ENCODE assay signal across 8 mouse cellular contexts in genomic region chr2:116942321-116942791, GRCm38 (mm10).
DNase-seq lines count a peak whose midpoint lies in the region; ATAC-seq lines count a peak whose summit lies in the region.

No protein-coding gene starts in this region.

- ATAC-seq in forebrain, embryonic 13.5 days: no peak

- peak; percentile 90 for DNase-seq in heart, adult 11 months
- DNase-seq in heart, postnatal 25 days (ENCODE audit: low spot score): no peak
- DNase-seq in fibroblast of lung, adult 2 months (ENCODE audit: low read depth): peak; percentile 36
- peak; percentile 14 to 38 for DNase-seq in kidney, postnatal 4 days
- DNase-seq in mesoderm, embryonic 11.5 days (ENCODE audit: low read depth, low spot score): peak; percentile 21
- DNase-seq in left cerebral cortex, postnatal 14 days (ENCODE audit: low spot score in 2 of 2): no peak
- no peak for DNase-seq in gastrocnemius, postnatal 10 days

- intact Hi-C loops in heart, postnatal 25 days (cut with DNase I): no loop called here
- intact Hi-C loops in left cerebral cortex, postnatal 14 days (cut with DNase I): no loop called here

- H3K4me2 ChIP-seq in forebrain, embryonic 13.5 days: no peak overlapping the region

- no peaks in the 10 kb centered on the region for H3K27me3 ChIP-seq in forebrain, embryonic 13.5 days

- H3K9ac ChIP-seq in forebrain, embryonic 13.5 days: no peak overlapping the region

- no peaks in the 10 kb centered on the region for H3K9me3 ChIP-seq in forebrain, embryonic 13.5 days (replicated peaks)

- H3K4me3 ChIP-seq in forebrain, embryonic 13.5 days: no peak overlapping the region

- H3K27ac ChIP-seq in forebrain, embryonic 13.5 days: no peak overlapping the region

- H3K36me3 ChIP-seq in forebrain, embryonic 13.5 days (ENCODE audit: poor library complexity, severe bottlenecking): no peaks in the 10 kb centered on the region

- 59% methylated on average over 8 of the region's 8 CpGs for WGBS in forebrain, embryonic 13.5 days

- no peaks in the 10 kb centered on the region for H3K4me1 ChIP-seq in forebrain, embryonic 13.5 days

Comparison
In these comparisons a context has a peak if more than half of its experiments do, and no peak if none do; other contexts are left out.
1. DNase-seq: peak in heart, adult 11 months (single experiment), fibroblast of lung, adult 2 months (single experiment), kidney, postnatal 4 days (2 of 2) and mesoderm, embryonic 11.5 days (single experiment); none in heart, postnatal 25 days (single experiment), left cerebral cortex, postnatal 14 days (0 of 2) and gastrocnemius, postnatal 10 days (single experiment).